Mouse (Mus musculus) kidney, postnatal 14 days (tissue): Measurements from ENCODE around the gene Gstp1.

Experiments used
- DNase-seq: peaks from one replicate; pipeline ENCODE4 v3.0.0; 2022; ENCODE audit warnings: mixed read lengths

The Gstp1 gene

GRCm38 (mm10) chr19:4000119-4000900, 37.5 kb downstream of the Gstp1 start, which contains the start of the genes Nudt8 and Gm49405:
Gene Nudt8, plus strand, starts transcription at chr19:4000580.
Gene Gm49405, plus strand, starts transcription at chr19:4000626.
- DNase-seq = peak; percentile 98

DNA sequence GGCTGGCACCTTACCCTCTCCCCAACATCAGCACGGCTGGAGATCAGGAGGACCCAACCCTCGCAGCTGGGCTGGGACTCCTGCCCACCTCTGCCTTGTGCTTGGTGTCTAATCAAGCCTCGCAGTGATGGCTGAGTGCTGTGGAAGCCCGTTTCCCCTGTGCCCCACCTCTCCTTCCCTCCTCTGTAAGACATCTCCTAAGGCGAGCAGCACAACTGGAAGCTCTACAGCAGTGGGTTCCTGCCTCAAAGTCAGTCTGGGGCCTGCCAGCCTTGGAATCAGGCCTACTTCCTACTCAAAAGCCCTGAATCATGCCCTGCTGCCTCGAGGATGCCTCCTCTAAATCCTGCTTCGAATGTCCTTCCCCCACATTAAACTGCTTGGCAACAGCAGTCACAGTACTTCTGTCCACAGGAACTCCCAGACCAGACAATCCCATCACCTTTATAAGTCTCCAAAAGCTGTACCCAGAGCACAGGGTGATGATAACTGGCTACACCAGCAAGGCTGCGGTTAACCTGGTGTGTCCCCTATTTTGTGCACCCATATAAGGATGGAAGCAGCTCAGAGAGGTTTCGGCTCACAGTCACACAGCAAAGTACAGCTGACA, 38.6 kb downstream of the Gstp1 start:
- DNase-seq = no peak

GRCm38 (mm10) chr19:3998335-3998734, 39.5 kb downstream of the Gstp1 start:
- no peak for DNase-seq

DNA sequence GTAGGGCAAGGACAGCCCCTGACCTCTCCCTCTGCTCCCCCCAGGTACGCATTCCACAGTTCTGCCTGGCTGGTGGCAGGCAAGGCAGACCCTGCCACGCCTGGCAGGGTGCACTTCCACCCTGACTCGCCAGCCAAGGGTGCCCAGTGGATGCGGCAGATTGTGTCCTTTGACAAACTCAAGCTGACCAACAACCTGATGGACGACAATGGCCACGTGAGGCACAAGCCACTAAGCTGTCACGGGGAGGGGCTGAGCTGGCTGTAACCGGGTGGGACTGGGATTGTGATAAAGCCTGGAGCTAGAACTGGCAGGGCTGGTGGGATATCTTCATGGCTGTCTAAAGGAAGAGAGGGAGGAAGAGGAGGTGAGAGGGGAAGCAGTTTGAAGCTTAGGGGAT, 40.6 kb downstream of the Gstp1 start:
- DNase-seq = no peak

GRCm38 (mm10) chr19:3996747-3997146, 41.0 kb downstream of the Gstp1 start:
- peak; percentile 31 for DNase-seq

- no peak for DNase-seq
These were observed 41.7 kb downstream of the Gstp1 start for GRCm38 (mm10) chr19:3996106-3996505.

DNA sequence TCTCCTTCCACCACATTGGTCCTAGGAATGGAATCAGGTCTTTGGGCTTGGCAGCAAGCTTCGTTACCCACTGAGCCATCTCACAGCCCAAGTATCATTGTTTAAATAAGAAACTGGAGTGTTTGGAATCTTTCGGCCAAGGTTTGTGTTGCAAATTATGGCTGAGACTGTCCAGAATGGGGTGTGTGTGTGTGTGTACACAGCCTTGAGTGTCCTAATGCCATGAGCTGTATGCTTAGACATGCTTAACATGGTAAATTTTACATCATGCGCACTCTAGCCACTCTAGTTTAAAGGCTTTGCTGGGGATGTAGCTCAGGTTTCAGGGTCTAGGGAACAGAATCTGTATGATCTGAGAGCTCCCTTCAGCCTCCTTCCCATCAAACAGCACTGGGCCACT, 42.3 kb downstream of the Gstp1 start:
- DNase-seq = no peak

DNA sequence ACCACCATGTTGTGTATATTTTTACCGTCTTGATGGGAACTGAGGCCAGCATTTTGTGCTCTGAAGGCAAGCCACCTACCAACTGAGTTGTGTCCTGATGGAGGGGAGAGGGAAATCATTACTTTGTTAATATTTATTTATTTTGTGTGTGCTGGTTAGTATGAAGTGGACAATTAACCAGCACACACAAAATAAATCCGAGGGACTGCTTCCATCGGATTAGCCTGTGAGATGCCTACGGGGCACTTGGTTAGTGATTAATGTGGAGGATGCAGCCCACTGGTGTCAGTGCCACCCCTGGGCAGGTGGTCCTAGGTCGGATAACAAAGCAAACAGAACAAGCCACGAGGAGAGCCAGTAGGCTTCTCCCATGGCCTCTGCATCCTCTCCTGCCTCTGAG, 42.9 kb downstream of the Gstp1 start:
- no peak for DNase-seq

GRCm38 (mm10) chr19:3992416-3992815, 45.4 kb downstream of the Gstp1 start, which contains the start of gene Tbx10:
Gene Tbx10, plus strand, starts transcription at chr19:3992752.
- no peak for DNase-seq

- DNase-seq = no peak
These were observed 45.8 kb downstream of the Gstp1 start for GRCm38 (mm10) chr19:3991966-3992365.

DNA sequence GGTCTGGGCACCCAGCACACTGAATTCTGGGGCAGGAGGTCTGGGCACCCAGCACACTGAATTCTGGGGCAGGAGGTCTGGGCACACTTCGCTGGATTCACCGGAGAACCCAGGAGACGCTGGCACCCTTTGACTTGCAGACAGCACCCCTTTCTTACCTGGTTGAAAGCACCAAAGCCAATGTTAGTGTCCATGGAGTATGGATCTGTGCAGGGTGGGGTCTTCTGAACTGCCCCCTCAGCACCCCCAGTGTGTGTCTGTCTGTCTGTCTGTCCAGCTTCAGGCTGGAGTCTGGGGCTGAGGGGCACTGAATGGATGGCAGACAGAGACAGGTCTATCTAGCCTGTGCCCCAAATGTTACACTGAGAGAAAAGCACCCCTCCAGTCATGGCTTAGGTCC, 46.2 kb downstream of the Gstp1 start:
- no peak for DNase-seq

- no peak for DNase-seq
These were observed 47.0 kb downstream of the Gstp1 start for GRCm38 (mm10) chr19:3990804-3991203.

DNA sequence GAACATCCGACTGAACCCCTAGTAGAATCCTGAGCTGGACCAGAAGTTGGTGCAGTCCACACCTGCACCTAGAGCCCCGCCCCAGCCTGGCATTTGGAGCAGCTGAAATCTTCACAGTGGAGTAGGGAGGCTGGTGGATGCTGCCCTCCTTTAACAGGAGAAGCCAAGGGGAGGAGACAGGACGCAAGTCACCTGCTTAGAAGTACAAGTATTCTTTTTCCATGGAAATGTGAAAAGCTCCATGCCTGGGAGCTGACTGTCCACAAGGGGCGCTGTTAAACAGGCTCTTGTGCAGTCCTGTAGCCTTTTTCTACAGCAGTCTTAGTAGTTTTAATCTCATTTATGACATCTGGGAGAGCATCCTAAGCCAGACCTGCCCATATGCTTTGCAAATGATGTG, 49.0 kb downstream of the Gstp1 start:
- no peak for DNase-seq

- no peak for DNase-seq
These were observed 49.7 kb downstream of the Gstp1 start for GRCm38 (mm10) chr19:3988066-3988465.

DNA sequence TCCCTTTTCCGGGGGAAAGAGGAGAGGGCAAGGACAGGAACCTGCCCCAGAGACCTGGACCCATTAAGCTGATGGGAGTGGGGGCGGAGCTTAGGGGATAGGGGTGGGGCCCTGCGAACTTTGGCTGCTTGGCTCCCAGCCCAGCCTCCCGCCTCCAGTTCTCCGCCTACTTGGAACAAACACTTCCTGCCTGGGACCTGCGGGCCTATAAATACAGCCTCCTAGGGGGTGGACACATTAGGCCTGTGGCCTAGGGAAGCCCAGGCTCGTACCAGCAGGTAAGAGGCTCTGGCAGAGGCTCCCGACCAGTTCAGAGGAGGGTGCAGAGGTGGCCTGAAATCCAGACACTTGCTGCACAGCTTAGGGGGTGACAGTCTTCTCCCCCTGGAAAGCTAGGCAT, 51.5 kb downstream of the Gstp1 start, which contains the start of gene Acy3:
Gene Acy3, plus strand, starts transcription at position 237 of the 400 bp plus-strand sequence.
- peak; percentile 97 for DNase-seq
